Mouse (Mus musculus) kidney, adult 8-10 months (tissue): ENCODE results near the gene Dpm3.
A peak's percentile ranks its signal among the peaks of the same experiment; 100 is the strongest.

ENCODE experiments used
- DNase-seq, 2 experiments: peaks; one replicate each; pipeline ENCODE4 v3.0.0; 2022

Dpm3 gene

GRCm38 (mm10) chr3:89270891-89271290 lies 11.7 kb downstream of the Dpm3 start:
- peak in 1 of 2 experiments; percentile 36 for DNase-seq

- DNase-seq, result peak; percentile 53
Measured at GRCm38 (mm10) chr3:89271760-89272159, 12.6 kb downstream of the Dpm3 start.

DNA sequence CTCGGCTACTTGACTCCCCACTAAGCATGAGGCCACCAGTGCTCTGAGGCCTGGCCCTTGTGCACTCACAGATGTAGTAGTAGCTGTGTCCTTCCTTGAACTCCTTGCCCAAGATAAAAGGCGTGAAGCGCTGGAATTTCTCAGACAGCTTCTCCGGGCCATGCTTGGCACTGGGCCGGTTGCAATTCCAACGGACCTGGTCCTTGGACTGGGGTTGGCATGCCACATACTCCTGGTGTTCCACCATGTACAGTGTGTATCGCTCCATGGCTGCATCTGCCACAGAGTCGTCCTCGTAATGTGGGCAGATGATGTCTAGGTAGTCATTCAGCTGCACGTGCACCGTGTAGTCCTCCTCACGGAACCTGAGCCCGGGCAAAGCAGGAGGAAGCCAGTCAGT lies 16.9 kb downstream of the Dpm3 start:
- DNase-seq, result peak in 1 of 2 experiments; percentile 48

DNA sequence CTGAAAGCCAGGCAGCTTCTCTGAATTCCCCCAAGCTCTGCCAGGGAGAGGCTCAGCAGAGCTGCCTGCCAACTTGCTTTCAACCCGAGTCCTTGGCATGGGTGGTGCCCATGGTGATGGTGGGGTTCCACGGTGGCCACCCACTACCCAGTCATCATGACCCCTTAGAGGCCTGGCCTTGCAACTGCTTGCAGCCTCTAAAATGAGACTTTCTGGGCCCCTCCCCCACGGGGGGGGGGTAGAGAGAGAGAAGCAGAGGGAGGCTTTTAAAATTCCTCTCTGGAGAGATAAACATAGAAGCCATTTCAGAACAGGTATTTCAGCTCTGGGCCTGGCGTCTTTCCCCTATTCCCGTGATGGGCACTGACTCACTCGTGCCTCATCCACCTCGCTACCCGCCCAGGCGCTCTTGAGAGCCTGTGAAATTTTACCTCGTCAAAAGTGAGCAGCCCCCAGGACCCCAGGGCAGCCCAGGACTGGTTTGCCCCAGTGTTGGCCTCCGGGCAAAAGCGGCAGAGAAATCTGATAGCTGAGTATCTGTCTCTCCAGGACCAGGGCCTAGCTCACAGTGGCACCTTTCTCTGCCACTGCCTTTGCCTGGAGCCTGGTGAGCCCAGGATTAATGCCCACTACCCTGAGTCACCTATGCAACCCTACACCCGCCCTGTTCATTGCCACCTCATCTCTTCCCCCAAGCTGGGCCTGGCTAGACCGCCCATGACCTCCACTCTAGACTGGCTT lies 18.3 kb downstream of the Dpm3 start:
- peak; percentile 40 to 61 for DNase-seq

GRCm38 (mm10) chr3:89278107-89278506 lies 18.9 kb downstream of the Dpm3 start:
- DNase-seq, result peak; percentile 86 to 90

- DNase-seq, result no peak
Measured at GRCm38 (mm10) chr3:89278643-89279042, 19.5 kb downstream of the Dpm3 start.

- peak; percentile 91 to 92 for DNase-seq
Measured at GRCm38 (mm10) chr3:89279153-89279890, 20.2 kb downstream of the Dpm3 start.

DNA sequence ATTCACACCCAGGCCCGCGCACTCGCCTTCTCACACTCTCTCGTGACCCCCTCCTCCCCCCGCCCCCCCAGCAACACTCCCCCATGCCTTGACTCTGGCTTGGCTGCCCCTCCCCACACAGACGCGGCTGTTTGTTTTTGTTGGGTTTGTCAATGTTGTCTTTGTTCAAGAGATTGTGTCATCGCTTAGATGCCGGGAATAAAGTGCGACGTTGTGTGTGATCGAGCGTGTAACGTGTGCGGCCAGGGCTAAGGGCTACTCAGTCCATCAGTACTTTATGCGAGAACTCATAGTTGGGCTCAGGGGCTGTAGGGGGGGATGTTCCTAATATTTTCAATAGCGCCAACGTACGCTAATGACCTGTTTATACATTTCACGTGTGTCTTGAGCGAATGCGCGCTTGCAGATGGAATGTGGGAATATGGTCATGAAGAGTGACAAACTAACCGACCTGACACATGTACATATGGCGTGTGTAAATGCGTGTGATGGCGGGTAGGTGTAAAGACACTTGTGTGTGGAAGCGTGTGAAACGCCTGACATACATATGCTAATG lies 21.0 kb downstream of the Dpm3 start:
- peak; percentile 50 to 51 for DNase-seq

DNA sequence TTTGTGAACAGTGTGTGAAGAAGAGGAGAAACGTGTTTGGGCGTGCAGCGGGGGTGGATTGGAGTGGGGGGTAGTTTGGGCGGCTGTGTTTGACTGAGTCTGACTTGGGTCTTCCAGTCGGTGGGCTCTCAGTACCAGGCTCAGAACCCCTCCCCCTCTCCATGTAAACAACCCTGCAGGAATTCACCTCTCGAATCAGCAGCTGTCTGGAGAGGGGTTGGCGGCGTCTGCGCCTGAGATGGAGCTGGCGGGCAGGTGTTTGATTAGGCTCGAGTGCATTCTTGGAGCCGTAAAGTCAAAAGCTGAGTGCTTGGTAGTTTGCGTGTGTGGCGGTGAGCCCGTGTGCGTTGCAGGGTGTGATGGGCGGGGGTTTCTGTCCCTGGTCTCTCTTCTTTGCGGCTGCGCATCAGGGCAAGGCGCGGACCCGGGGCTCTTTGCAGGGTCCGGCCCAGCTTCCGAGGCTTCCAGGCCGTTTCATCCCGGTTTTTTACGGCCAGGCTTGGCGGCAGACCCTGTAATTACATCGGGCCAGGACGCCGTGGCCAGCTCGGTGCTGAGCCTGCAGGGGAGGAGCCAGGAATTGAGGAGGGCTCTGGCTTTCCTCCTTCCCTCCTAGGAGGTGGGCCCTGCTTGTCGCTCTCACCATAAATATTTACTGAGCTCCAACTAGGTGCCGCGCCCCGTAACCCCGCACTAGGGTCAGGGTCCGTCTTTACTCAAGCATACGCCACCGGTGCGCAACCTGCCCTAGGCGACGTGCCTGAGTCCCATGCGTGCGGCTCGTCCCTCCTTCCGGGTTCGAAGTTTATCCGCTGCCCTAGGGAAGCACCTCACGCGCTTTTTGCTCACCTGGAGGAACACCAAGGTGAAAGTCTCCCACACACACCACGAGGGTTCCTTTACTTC lies 21.7 kb downstream of the Dpm3 start, which contains the start of gene Efna1:
Gene Efna1, minus strand, starts transcription at position 537 of the 906 bp plus-strand sequence.
- DNase-seq, result peak; percentile 87 to 92

GRCm38 (mm10) chr3:89281579-89282290 lies 22.6 kb downstream of the Dpm3 start:
- DNase-seq, result peak; percentile 84 to 85

GRCm38 (mm10) chr3:89282291-89282643 lies 23.1 kb downstream of the Dpm3 start:
- DNase-seq, result no peak

- no peak for DNase-seq
Measured at GRCm38 (mm10) chr3:89284261-89284660, 25.1 kb downstream of the Dpm3 start.

- DNase-seq, result no peak
Measured at GRCm38 (mm10) chr3:89285526-89285925, 26.4 kb downstream of the Dpm3 start.

DNA sequence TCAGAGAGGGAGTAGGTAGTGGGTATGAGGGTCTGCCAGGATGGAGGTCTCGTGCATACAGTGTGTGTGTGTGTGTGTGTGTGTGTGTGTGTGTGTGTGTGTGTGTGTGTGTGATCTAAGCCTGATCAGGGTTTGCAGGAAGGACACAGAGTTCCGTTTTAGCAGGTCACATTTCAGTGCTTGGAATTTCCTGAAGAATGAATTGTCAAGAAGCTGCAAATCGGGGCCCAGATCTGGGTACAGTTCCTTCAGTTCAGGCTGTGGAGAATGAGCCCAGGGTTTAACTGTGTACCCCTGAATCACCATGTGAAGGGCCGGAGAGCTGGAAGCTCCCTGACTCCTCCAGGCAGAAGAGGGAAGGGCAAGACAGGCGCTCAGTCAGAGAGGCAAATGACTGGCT lies 28.1 kb downstream of the Dpm3 start:
- no peak for DNase-seq

- DNase-seq, result peak in 1 of 2 experiments; percentile 57
Measured at GRCm38 (mm10) chr3:89288503-89288928, 29.4 kb downstream of the Dpm3 start.

GRCm38 (mm10) chr3:89291874-89292273 lies 32.7 kb downstream of the Dpm3 start:
- no peak for DNase-seq

- DNase-seq, result no peak
Measured at GRCm38 (mm10) chr3:89292303-89292702, 33.1 kb downstream of the Dpm3 start.

- DNase-seq, result peak; percentile 66 to 74
Measured at GRCm38 (mm10) chr3:89293247-89293918, 34.2 kb downstream of the Dpm3 start.

DNA sequence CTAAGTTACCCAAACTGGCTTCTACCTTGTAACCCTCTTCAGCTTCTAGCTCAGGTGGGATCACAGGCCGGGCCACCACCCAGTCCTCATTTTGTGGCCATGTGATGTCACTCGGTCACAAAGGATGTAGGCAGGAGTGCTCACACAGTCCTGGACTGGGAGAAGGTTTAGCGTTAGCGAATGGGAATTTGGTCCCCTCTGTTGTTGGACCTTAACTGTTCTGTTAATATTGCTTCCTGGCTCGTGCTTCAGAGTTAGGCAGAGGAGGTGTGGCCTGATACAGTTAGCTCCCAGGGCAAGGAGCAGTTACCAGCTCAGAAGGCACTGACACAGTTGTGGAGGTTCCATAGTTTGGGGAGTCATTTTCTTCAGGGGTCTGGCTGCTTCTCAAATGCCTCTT lies 35.0 kb downstream of the Dpm3 start:
- peak; percentile 66 to 73 for DNase-seq

- no peak for DNase-seq
Measured at GRCm38 (mm10) chr3:89295685-89296230, 36.6 kb downstream of the Dpm3 start.

DNA sequence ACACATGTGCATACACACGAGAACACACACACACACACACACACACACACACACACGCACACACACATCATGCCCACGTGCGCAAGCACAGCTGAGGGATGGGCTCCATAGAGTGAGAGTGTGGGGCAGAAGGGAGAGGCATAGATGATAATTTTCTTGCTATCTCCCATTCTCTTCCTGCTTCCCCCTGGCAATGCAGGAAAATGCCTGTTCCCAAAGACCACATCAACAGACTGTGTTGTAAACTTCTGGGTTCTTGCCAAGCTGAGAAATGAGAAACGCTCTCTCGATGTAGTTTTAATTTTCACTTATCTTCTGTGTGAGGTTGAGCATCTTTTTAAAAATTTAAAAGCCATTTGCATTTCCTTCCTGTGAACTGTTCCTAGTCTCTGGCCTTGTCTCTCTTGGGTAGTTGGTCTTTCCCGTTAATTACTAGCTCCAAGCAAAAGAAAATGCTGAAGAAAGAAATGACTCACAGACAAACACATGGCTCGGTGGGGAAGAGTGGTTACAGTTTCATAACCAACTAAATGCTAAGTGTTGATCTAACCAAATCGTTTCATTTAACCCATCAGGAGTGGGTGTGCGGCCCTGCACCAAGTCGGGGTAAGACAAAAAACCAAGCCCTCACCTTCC lies 37.7 kb downstream of the Dpm3 start:
- DNase-seq, result no peak
